10 mouse cellular contexts compared by ENCODE assay signal in the genomic region with DNA sequence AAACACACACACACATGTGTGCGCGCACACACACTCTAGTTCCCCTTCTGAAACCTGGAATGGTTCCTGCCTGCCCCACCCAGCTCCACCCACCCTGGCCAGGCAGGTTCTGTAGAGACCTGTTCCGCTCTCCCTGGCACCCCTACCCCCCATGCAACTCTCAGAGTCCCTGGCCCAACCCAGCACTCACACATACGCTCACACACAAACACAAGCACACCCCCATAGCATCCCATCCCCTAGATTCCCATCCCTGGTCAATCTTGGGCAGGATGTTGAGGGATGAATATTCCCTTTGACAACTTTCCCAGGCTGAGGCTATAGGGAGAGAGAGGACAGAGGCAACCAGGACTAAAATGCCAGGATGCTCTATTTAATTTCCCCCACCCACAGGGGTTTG. TPM values are rescaled to one million over a fixed set of nuclear protein-coding genes. Genes with fewer than 3 reads are reported as not detected.
DNase-seq lines count a peak whose midpoint lies in the region; ATAC-seq lines count a peak whose summit lies in the region.
"Had no signal": no experiment of that assay in that cellular context is flagged by ENCODE, and none has a peak within 500 bp of the region (broad histone marks: within the 10 kb centered on the region; RNA-seq: fewer than 3 reads in every experiment).

No protein-coding gene starts in this region.

- peaks cover 61% of the 10 kb centered on the region for H3K36me3 ChIP-seq in forebrain, embryonic 10.5 days (replicated peaks)
- no peaks in the 10 kb centered on the region for H3K36me3 ChIP-seq in forebrain, embryonic 16.5 days (ENCODE audit: control insufficient read depth, insufficient read depth)
- H3K36me3 ChIP-seq in intestine, embryonic 16.5 days (ENCODE audit: control insufficient read depth, insufficient read depth, low read length): no peaks in the 10 kb centered on the region
- H3K36me3 ChIP-seq in stomach, embryonic 15.5 days: no peaks in the 10 kb centered on the region

- H3K27me3 ChIP-seq in forebrain, embryonic 10.5 days (ENCODE audit: poor library complexity, severe bottlenecking): no peaks in the 10 kb centered on the region
- no peaks in the 10 kb centered on the region for H3K27me3 ChIP-seq in forebrain, embryonic 16.5 days (replicated peaks; ENCODE audit: control insufficient read depth, insufficient read depth, low read length)
- H3K27me3 ChIP-seq in intestine, embryonic 16.5 days (replicated peaks; ENCODE audit: control insufficient read depth, insufficient read depth, low read length): no peaks in the 10 kb centered on the region
- H3K27me3 ChIP-seq in stomach, embryonic 15.5 days (replicated peaks): no peaks in the 10 kb centered on the region

- no peak overlapping the region for H3K9ac ChIP-seq in forebrain, embryonic 16.5 days (replicated peaks; ENCODE audit: low read depth, low read length)
- H3K9ac ChIP-seq in intestine, embryonic 16.5 days (ENCODE audit: low read depth, low read length): no peak overlapping the region
- H3K9ac ChIP-seq in stomach, embryonic 15.5 days: no peak overlapping the region

- DNase-seq in forebrain, embryonic 10.5 days (ENCODE audit: extremely low spot score, low spot score): no peak
- DNase-seq in lung, postnatal 10 days: peak; percentile 24
- no peak for DNase-seq in lung, postnatal 4 days
- DNase-seq in embryo, embryonic 9.5 days (ENCODE audit: extremely low spot score): no peak
- DNase-seq in thymus, adult 18-20 months: no peak

- no peak for ATAC-seq in forebrain, embryonic 16.5 days
- peak; percentile 63 for ATAC-seq in intestine, embryonic 16.5 days
- ATAC-seq in stomach, embryonic 15.5 days (ENCODE audit: insufficient read depth, low FRiP score, low read depth): peak; percentile 61; the same call in 1 of the 2 replicates

- H3K27ac ChIP-seq in forebrain, embryonic 10.5 days: peak overlapping the region; percentile 95
- no peak overlapping the region for H3K27ac ChIP-seq in forebrain, embryonic 16.5 days (ENCODE audit: low read length)
- H3K27ac ChIP-seq in intestine, embryonic 16.5 days (ENCODE audit: low read length): no peak overlapping the region
- H3K27ac ChIP-seq in stomach, embryonic 15.5 days: peak overlapping the region; percentile 80

- peak overlapping the region; percentile 16; the same call in 1 of the 2 replicates for H3K4me3 ChIP-seq in forebrain, embryonic 10.5 days
- no peak overlapping the region for H3K4me3 ChIP-seq in forebrain, embryonic 16.5 days (replicated peaks; ENCODE audit: low read length)
- no peak overlapping the region for H3K4me3 ChIP-seq in intestine, embryonic 16.5 days (ENCODE audit: low read length)
- H3K4me3 ChIP-seq in stomach, embryonic 15.5 days (replicated peaks): no peak overlapping the region

- 94% methylated on average over 4 of the region's 4 CpGs for WGBS in forebrain, embryonic 10.5 days
- WGBS in forebrain, embryonic 16.5 days: 89% methylated on average over 3 of the region's 4 CpGs
- WGBS in intestine, embryonic 16.5 days: 79% methylated on average over 4 of the region's 4 CpGs
- WGBS in stomach, embryonic 15.5 days: 81% methylated on average over 4 of the region's 4 CpGs

- H3K9me3 ChIP-seq in forebrain, embryonic 10.5 days: no peaks in the 10 kb centered on the region
- no peaks in the 10 kb centered on the region for H3K9me3 ChIP-seq in forebrain, embryonic 16.5 days (ENCODE audit: control insufficient read depth, low read length)
- no peaks in the 10 kb centered on the region for H3K9me3 ChIP-seq in intestine, embryonic 16.5 days (ENCODE audit: control insufficient read depth, low read length)
- no peaks in the 10 kb centered on the region for H3K9me3 ChIP-seq in stomach, embryonic 15.5 days

- no peak overlapping the region for H3K4me2 ChIP-seq in forebrain, embryonic 16.5 days (ENCODE audit: low read length)
- H3K4me2 ChIP-seq in intestine, embryonic 16.5 days (ENCODE audit: low read depth, low read length): no peak overlapping the region
- H3K4me2 ChIP-seq in stomach, embryonic 15.5 days: no peak overlapping the region
- H3K4me2 ChIP-seq: heart, embryonic 11.5 days had no signal

- peaks cover 99% of the 10 kb centered on the region for H3K4me1 ChIP-seq in forebrain, embryonic 10.5 days
- peaks cover 94% of the 10 kb centered on the region for H3K4me1 ChIP-seq in forebrain, embryonic 16.5 days (replicated peaks; ENCODE audit: control insufficient read depth, insufficient read depth, low read length)
- H3K4me1 ChIP-seq in intestine, embryonic 16.5 days (ENCODE audit: control insufficient read depth, insufficient read depth, low read length): peaks cover 26% of the 10 kb centered on the region
- H3K4me1 ChIP-seq in stomach, embryonic 15.5 days: peaks cover 42% of the 10 kb centered on the region

RNA-seq across cellular contexts. Expression of gene Vangl2, which starts 8.9 kb away (rescaled TPM):
- 40.6 and 41.7 TPM in 2 replicates for polyA plus RNA-seq in forebrain, embryonic 10.5 days (2016; fragmentation: Nextera tagmentation; extraction: Ambion mirVana)
- 40.5 and 42.7 TPM in 2 replicates for polyA plus RNA-seq in forebrain, embryonic 16.5 days (2015; fragmentation: Nextera tagmentation; extraction: Ambion mirVana)
- 6.1 and 6.8 TPM in 2 replicates for polyA plus RNA-seq in intestine, embryonic 16.5 days (2015; fragmentation: Nextera tagmentation; extraction: Ambion mirVana)
- 9.9 and 11.3 TPM in 2 replicates for polyA plus RNA-seq in stomach, embryonic 15.5 days (2015; fragmentation: Nextera tagmentation; extraction: Ambion mirVana)

RNA-seq across cellular contexts. Expression of gene Nhlh1, which starts 38.0 kb away (rescaled TPM):
- 1.6 and 2.7 TPM in 2 replicates for polyA plus RNA-seq in forebrain, embryonic 10.5 days (2016; fragmentation: Nextera tagmentation; extraction: Ambion mirVana)
- polyA plus RNA-seq in forebrain, embryonic 16.5 days (2015; fragmentation: Nextera tagmentation; extraction: Ambion mirVana): 2.0 TPM in 2 replicates
- polyA plus RNA-seq in intestine, embryonic 16.5 days (2015; fragmentation: Nextera tagmentation; extraction: Ambion mirVana): 0.09 TPM in 1 of 2 replicates, not detected in the other
- polyA plus RNA-seq in stomach, embryonic 15.5 days (2015; fragmentation: Nextera tagmentation; extraction: Ambion mirVana): not detected in 2 replicates
- polyA plus RNA-seq: heart, embryonic 11.5 days; liver, adult 2 months had no signal

Comparison
In these comparisons a context has a peak if more than half of its experiments do, and no peak if none do; other contexts are left out.
1. H3K27ac ChIP-seq: peak in forebrain, embryonic 10.5 days (single experiment) and stomach, embryonic 15.5 days (single experiment); none in forebrain, embryonic 16.5 days (single experiment) and intestine, embryonic 16.5 days (single experiment).